Mouse (Mus musculus) embryonic facial prominence, embryonic 10.5 days (tissue): ENCODE data around the gene Lrmda. TPM values are rescaled to one million over a fixed set of nuclear protein-coding genes. Genes with fewer than 3 reads are reported as not detected.
"Not testable (repeated sequence)": the region's sequence is repeated elsewhere in the genome, so short reads cannot be mapped to it uniquely, and the experiment has no call there.

Experiments
- DNase-seq: peaks from one replicate; pipeline ENCODE4 v3.0.0-alpha.2; 2017; ENCODE audit warnings: low spot score
- H3K27ac ChIP-seq: fragments of 300-500 bp; sonication (generic); replicated peaks from 2 replicates; pipeline ENCODE4 v1.5.1; 2016; ENCODE audit warnings: mild to moderate bottlenecking
- H3K27me3 ChIP-seq: fragments of 300-500 bp; sonication (generic); replicated peaks from 2 replicates; pipeline ENCODE4 v1.6.1; 2016; ENCODE audit warnings: low read depth, mild to moderate bottlenecking; ENCODE audit not compliant: poor library complexity, severe bottlenecking
- H3K36me3 ChIP-seq: fragments of 300-500 bp; sonication (generic); replicated peaks from 2 replicates; pipeline ENCODE4 v1.6.1; 2016; ENCODE audit warnings: mild to moderate bottlenecking, moderate library complexity
- H3K4me1 ChIP-seq: fragments of 300-500 bp; sonication (generic); 2 replicates; pipeline ENCODE4 v1.6.1; 2016
- H3K4me3 ChIP-seq: fragments of 300-500 bp; sonication (generic); 2 replicates; pipeline ENCODE4 v1.5.1; 2016; ENCODE audit warnings: mild to moderate bottlenecking, moderate library complexity
- H3K9me3 ChIP-seq: fragments of 300-500 bp; sonication (generic); 2 replicates; pipeline ENCODE4 v1.6.1; 2016; ENCODE audit warnings: mild to moderate bottlenecking
- WGBS: fragments of 180-500 bp; shearing (Covaris S2); methylation state at CpG from one replicate; pipeline ENCODE4 v1.1.7; 2016; 5-methylcytosine and 5-hydroxymethylcytosine counted together
- polyA plus RNA-seq: library from polyadenylated mRNA; unstranded; fragments of >200 nt; fragmentation: Nextera tagmentation; extraction: Ambion mirVana; gene quantifications from 2 replicates; pipeline ENCODE4 v1.2.1, GENCODE M21; 2016

The Lrmda gene
- polyA plus RNA-seq, 1 experiment from 2014 or later, result 0.88 TPM

GRCm38 (mm10) chr14:22573585-22573984, 554.1 kb downstream of the Lrmda start:
- H3K27ac ChIP-seq, result no peak overlapping the region
- no peaks in the 10 kb centered on the region for H3K9me3 ChIP-seq
- peaks cover 57% of the 10 kb centered on the region for H3K4me1 ChIP-seq
- DNase-seq, result no peak
- 66% methylated on average over 7 of the region's 7 CpGs for WGBS
- peaks cover 31% of the 10 kb centered on the region for H3K27me3 ChIP-seq
- no peaks in the 10 kb centered on the region for H3K36me3 ChIP-seq
- no peak overlapping the region for H3K4me3 ChIP-seq

DNA sequence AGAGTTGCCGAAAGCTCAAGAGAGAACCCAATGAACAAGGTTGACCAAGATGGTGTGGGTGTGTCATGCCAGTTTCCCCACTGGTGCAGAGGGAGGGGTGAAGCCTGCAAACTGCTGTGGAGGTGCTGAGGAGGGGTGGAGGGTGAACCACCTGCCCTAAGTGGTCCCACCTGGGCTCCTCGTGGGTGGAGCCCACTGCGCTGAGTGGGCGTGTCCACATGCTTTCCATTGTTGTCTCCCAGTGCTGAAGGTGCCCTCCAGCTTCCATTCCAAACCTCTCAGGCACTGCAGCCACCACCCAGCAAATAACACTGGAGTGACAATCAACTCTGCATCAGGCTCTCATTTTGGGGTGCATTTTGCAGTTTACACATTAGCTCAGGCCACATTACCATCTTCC, 554.5 kb downstream of the Lrmda start:
- DNase-seq, result no peak
- WGBS, result 87% methylated on average over 4 of the region's 4 CpGs
- peaks cover 57% of the 10 kb centered on the region for H3K4me1 ChIP-seq
- H3K27me3 ChIP-seq, result peaks cover 31% of the 10 kb centered on the region
- H3K27ac ChIP-seq, result no peak overlapping the region
- no peak overlapping the region for H3K4me3 ChIP-seq
- H3K36me3 ChIP-seq, result no peaks in the 10 kb centered on the region
- H3K9me3 ChIP-seq, result no peaks in the 10 kb centered on the region

DNA sequence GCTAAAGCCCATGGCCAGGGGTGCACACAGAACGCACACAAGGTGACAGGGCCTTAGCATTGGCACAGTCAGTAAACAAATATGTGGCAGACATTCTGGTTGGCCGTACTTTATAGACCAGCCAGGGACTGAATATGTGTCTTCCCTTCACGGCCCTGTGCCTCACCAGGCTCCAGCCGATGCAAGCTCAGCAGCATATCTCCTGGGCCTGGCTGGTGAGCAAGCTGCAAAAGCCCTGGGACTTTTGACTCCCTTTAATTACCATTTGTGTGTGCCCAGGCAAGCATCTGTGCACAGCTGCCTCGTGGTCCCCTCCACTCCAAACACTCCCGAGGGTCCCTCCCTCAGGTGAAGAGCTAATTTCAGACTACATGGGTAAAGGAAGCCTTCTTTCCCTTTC, 556.9 kb downstream of the Lrmda start:
- Histone ChIP-seq H3K27ac (peak overlapping the region; percentile 63), H3K4me1 (peaks cover 64% of the 10 kb centered on the region), H3K9me3 (no peaks in the 10 kb centered on the region), H3K36me3 (no peaks in the 10 kb centered on the region), H3K27me3 (peaks cover 36% of the 10 kb centered on the region), H3K4me3 (no peak overlapping the region)
- no peak for DNase-seq
- 34% methylated on average over 6 of the region's 6 CpGs for WGBS

GRCm38 (mm10) chr14:22577411-22578037, 558.0 kb downstream of the Lrmda start:
- Histone ChIP-seq H3K27ac (peak overlapping the region; percentile 62), H3K4me3 (no peak overlapping the region), H3K36me3 (no peaks in the 10 kb centered on the region), H3K27me3 (peaks cover 36% of the 10 kb centered on the region), H3K9me3 (no peaks in the 10 kb centered on the region), H3K4me1 (peaks cover 60% of the 10 kb centered on the region)
- 29% methylated on average over 13 of the region's 13 CpGs for WGBS
- DNase-seq, result peak; percentile 56

GRCm38 (mm10) chr14:22578224-22578623, 558.7 kb downstream of the Lrmda start:
- H3K27me3 ChIP-seq, result peaks cover 33% of the 10 kb centered on the region

GRCm38 (mm10) chr14:22578986-22579385, 559.5 kb downstream of the Lrmda start:
- H3K4me3 ChIP-seq, result no peak overlapping the region
- 87% methylated on average over 3 of the region's 3 CpGs for whole genome bisulfite sequencing
- H3K9me3 ChIP-seq, result no peaks in the 10 kb centered on the region
- no peak for DNase-seq
- H3K27ac ChIP-seq, result no peak overlapping the region
- peaks cover 26% of the 10 kb centered on the region for H3K27me3 ChIP-seq
- H3K4me1 ChIP-seq, result peaks cover 47% of the 10 kb centered on the region
- no peaks in the 10 kb centered on the region for H3K36me3 ChIP-seq

More at GRCm38 (mm10) chr14:22578224-22578623, 558.7 kb downstream of the Lrmda start:
- Histone ChIP-seq H3K4me3 (no peak overlapping the region), H3K9me3 (no peaks in the 10 kb centered on the region), H3K36me3 (no peaks in the 10 kb centered on the region), H3K27ac (no peak overlapping the region), H3K4me1 (peaks cover 54% of the 10 kb centered on the region)
- DNase-seq, result peak; percentile 87
- 17% methylated on average over 6 of the region's 6 CpGs for WGBS

DNA sequence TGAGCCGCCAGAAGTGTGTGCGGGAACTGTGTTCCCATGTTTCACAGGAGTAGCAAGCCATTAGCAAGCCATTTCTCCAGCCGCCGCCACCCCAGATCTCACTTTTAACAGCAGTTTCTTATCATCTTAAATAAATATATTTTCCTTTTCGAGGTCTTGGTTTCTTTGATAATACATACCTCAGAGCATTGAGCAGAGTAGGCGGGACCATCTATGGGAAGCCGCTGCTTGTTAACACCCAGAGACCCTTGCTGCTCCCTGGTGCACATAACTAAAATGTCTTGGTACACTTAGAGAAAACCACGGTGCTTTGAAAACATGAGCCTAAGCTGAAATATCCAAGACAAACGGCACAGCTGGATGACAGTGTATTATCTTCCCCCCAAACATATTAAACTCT, 562.6 kb downstream of the Lrmda start:
- Histone ChIP-seq H3K4me1 (peaks cover 21% of the 10 kb centered on the region), H3K27me3 (peaks cover 5% of the 10 kb centered on the region; the same call in 1 of the 2 replicates), H3K27ac (no peak overlapping the region), H3K4me3 (no peak overlapping the region), H3K9me3 (no peaks in the 10 kb centered on the region), H3K36me3 (no peaks in the 10 kb centered on the region)
- 93% methylated on average over 9 of the region's 9 CpGs for WGBS
- no peak for DNase-seq

- peaks cover 20% of the 10 kb centered on the region for H3K4me1 ChIP-seq
- H3K27ac ChIP-seq, result no peak overlapping the region
- 86% methylated on average over 4 of the region's 4 CpGs for WGBS
- H3K9me3 ChIP-seq, result no peaks in the 10 kb centered on the region
- no peaks in the 10 kb centered on the region for H3K36me3 ChIP-seq
- DNase-seq, result no peak
- H3K27me3 ChIP-seq, result no peaks in the 10 kb centered on the region
- H3K4me3 ChIP-seq, result no peak overlapping the region
Measured at GRCm38 (mm10) chr14:22586281-22586680, 566.8 kb downstream of the Lrmda start.

DNA sequence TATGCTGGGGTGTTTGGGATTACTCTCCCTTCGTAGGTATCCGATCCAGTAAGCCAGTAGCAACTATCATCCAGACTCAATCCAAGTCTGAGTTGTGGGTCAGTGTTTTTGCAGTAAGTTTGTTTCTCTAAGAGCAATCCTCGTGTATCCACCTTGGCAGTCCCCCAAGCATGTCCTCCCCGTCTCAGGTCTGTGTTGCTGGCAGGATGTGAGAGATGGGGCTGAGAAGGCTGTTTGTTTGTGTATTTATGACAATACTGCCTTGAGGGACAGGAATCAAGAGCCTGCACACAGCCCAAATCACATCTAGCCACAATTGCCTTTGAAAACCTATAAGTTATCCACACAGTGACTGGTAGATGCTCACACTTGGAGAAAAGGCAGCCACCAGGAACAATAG, 567.3 kb downstream of the Lrmda start:
- no peak overlapping the region for H3K27ac ChIP-seq

DNA sequence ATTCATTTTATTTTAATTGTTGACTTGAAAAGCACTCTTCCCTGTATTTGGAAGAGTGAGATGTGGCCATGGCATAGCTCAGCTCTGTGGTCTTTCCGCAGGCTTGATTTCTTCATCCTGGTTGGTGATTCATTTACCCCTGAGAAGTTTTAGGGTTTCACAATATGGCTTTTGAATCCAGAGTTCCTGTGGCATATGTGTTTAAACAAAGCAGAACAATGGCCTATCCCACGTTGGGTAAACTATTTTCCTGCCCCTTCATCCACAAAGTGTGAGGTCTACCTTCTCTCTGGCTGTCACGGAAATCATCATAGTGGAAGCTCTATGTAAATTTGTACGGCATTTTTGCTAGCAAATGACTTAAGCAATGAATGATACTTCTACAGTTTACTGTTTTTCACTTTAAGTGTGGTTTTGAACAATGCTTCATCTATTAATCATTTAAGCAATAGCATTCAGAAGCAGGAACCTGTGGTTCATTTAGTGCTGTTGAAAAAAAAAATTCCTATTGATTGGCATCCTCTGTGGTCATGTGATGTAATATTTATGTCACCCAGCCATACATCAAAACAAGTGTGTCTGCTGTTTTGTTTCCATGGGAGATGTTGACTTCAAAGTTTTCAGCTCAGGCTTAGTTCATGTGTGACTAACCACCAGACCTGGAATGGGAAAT, 567.9 kb downstream of the Lrmda start:
- no peaks in the 10 kb centered on the region for H3K36me3 ChIP-seq
- DNase-seq, result no peak
- H3K9me3 ChIP-seq, result no peaks in the 10 kb centered on the region
- H3K4me1 ChIP-seq, result peaks cover 22% of the 10 kb centered on the region
- 83% methylated on average over 4 of the region's 4 CpGs for WGBS
- H3K4me3 ChIP-seq, result no peak overlapping the region
- H3K27me3 ChIP-seq, result peaks cover 4% of the 10 kb centered on the region; the same call in 1 of the 2 replicates
- no peak overlapping the region for H3K27ac ChIP-seq

More for the DNA sequence above, 567.3 kb downstream of the Lrmda start:
- peaks cover 20% of the 10 kb centered on the region for H3K4me1 ChIP-seq
- H3K36me3 ChIP-seq, result no peaks in the 10 kb centered on the region
- no peak overlapping the region for H3K4me3 ChIP-seq
- WGBS, result 82% methylated on average over 4 of the region's 4 CpGs
- no peak for DNase-seq
- H3K9me3 ChIP-seq, result no peaks in the 10 kb centered on the region
- H3K27me3 ChIP-seq, result no peaks in the 10 kb centered on the region

- peaks cover 5% of the 10 kb centered on the region; the same call in 1 of the 2 replicates for H3K27me3 ChIP-seq
- H3K36me3 ChIP-seq, result no peaks in the 10 kb centered on the region
- 91% methylated on average over 4 of the region's 4 CpGs for WGBS
- H3K27ac ChIP-seq, result no peak overlapping the region
- peaks cover 23% of the 10 kb centered on the region for H3K4me1 ChIP-seq
- H3K4me3 ChIP-seq, result no peak overlapping the region
- no peaks in the 10 kb centered on the region for H3K9me3 ChIP-seq
- DNase-seq, result no peak
Measured at GRCm38 (mm10) chr14:22587958-22588296, 568.4 kb downstream of the Lrmda start.

DNA sequence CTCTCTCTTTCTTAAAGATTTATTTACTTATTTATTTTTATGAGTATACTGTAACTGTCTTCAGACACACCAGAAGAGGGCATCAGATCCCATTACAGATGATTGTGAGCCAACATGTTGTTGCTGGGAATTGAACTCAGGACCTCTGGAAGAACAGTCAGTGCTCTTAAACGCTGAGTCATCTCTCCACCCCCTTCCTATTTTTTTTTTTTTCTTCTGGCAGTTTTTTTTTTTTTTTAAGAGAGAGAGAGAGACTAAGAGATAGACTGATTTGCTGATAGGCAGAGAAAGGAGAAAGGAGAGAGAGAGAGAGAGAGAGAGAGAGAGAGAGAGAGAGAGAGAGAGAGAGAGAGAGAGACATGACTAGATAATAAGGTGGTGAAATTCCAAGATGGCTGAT, 568.9 kb downstream of the Lrmda start:
- H3K4me1 ChIP-seq, result peaks cover 23% of the 10 kb centered on the region
- H3K27ac ChIP-seq, H3K27me3 ChIP-seq, DNase-seq, H3K36me3 ChIP-seq, H3K4me3 ChIP-seq, H3K9me3 ChIP-seq: not testable (repeated sequence)
- 85% methylated on average over 1 of the region's 1 CpGs for WGBS

DNA sequence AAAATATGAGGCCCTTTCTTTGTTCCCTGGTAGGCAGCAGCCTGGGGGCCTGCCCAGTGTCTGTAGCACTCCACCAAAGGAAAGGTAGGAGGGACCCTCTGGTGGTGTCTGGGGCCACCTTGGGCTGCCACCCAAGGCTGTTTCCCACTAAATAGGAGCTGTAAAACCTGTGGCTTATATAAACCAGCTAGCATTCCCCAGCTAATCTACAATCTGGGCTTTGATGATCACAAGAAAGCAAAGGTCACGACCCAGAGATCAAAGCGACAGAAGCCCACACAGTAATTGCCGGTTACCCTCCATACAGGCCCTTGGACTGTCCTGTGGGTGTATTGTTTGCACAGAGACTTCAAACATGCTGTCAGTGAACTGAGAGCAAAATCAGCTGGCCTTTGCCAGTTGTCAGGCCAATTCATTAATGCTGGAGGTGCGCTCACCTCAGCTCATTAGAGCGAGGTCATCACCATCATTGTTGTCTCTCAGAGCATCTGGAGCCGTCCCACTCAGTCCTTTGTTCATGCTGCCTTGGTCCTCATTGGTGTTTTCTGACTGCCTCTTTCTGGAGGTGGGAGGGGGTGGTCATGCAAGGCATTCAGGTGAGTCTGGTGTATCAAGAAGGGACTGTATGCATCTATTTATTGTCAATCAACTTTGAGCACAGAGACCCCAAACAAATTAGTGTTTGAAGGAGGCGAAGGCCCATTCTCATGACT, 570.1 kb downstream of the Lrmda start:
- peak overlapping the region; percentile 62 for H3K27ac ChIP-seq

More for the DNA sequence above, 570.1 kb downstream of the Lrmda start:
- DNase-seq, result peak; percentile 62
- H3K4me1 ChIP-seq, result peaks cover 23% of the 10 kb centered on the region
- H3K27me3 ChIP-seq, result peaks cover 9% of the 10 kb centered on the region; the same call in 1 of the 2 replicates
- 38% methylated on average over 7 of the region's 7 CpGs for WGBS
- H3K4me3 ChIP-seq, result no peak overlapping the region
- H3K9me3 ChIP-seq, result no peaks in the 10 kb centered on the region
- no peaks in the 10 kb centered on the region for H3K36me3 ChIP-seq
